Mouse (Mus musculus) gastrocnemius, postnatal 25 days (tissue): ENCODE results near the gene Zscan21. TPM values are rescaled to one million over a fixed set of nuclear protein-coding genes. Genes with fewer than 3 reads are reported as not detected.
A peak's percentile ranks its signal among the peaks of the same experiment; 100 is the strongest.
"Not testable (repeated sequence)": the region's sequence is repeated elsewhere in the genome, so short reads cannot be mapped to it uniquely, and the experiment has no call there.

Source experiments
- DNase-seq: peaks from one replicate; pipeline ENCODE4 v3.0.0; 2022
- long read RNA-seq, 2 experiments: library from polyadenylated mRNA; stranded (forward); transcript quantifications; one replicate each; pipeline ENCODE4 v2.0.0; 2021
- total RNA-seq, 2 experiments: library from RNA; stranded (reverse); gene quantifications; 1 replicate in 1 of 2; 2 replicates in 1 of 2; pipeline ENCODE4 v1.2.3; 2021

Zscan21 gene
- 10 to 100 TPM; 11.0 to 11.9 TPM for total RNA-seq
- long read RNA-seq, experiment 1, partial matches to known transcripts, result 1 of 16 reads
- long read RNA-seq, experiment 1, other reads (novel, unspliced or antisense), result 2 of 16 reads
- long read RNA-seq, experiment 2, transcript Zscan21-204 (4 exons, 2,204 nt), result major isoform, 5 of 19 reads
- long read RNA-seq, experiment 2, partial matches to known transcripts, result 1 of 19 reads
- long read RNA-seq, experiment 2, other reads (novel, unspliced or antisense), result 5 of 19 reads

DNA sequence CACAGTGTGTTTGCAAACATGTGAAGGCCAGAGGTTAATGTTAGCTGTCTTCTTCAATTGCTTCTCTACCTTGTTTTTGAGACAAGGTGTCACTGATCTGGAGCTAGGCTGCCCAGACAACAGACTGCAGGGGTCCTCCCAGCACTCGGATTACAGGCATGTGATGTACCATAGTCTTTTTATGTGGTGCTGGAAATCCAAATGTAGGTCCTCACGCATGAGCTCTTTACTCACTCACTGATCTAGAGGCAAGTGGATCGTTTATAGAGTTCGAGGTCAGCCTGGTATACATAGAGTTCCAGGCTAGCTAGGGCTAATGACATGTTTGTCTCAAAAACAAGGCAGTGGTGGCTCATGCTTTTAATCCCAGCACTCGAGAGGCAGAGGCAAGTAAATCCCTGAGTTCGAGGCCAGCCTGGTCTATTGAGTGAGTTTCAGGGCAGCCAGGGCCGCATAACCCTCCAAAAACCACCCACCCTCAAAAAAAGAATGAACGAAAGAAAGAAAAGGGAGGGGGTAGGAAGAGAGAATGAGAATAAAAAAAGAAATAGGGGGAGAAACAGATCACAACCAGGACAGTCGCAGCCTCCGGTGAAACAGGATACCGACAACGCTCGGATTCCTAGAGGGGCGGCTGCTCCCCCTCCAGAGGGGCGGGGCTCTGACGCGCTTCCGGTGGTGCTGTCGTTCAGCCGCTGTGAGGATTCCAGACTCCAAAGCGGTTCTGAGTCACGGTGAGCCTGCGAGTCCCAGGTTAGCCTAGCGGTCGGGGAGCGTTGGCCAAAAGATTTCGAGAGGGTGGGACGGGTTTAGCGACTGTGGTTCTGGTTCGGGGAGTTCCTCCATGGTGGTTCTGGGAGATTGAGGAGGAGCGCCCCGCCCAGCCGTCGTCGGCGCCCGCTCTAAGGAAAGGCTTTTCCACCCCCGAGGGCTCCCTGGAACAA lies at the start of gene Zscan21:
Gene Zscan21, plus strand, starts transcription at position 649 of the 944 bp plus-strand sequence.
- DNase-seq, result peak; percentile 89

DNA sequence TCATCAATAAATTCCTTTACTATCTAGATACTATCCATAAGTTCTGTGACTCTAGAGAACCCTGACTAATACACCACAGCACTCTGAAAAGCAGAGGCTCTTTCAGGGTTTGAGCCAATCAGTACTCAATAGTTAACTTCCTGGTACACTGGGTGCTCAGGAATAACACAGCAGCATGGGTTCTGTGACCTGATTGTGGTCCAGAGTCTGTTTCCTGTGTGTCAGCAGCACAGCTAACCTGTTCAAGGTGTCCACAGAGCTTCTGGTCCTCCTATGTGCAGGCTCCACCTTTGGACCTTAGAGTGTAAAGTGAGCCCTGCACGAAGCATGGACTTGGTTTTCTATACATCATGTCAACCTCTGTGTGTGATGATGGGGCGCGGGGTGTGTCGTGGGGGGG lies 42.9 kb upstream of the Zscan21 start:
- no peak for DNase-seq

DNA sequence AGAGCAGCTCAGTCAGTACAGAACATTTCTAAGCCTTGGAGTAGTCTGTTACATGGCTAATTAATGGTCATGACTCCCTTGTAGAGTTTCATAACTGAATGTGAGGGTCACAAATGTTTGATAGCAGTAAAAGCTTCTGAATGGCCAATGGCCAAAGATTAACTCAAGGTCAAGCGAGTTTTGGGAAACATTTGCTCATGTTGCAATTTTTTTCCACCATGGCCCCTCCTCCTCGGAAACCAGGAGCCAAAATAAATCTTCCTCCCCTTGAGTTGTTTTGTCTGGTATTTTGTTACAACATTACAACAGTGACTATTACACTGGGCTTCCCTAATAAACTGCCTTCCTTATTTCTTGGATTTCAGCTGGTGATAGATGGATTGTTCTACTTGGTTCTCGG lies 41.0 kb upstream of the Zscan21 start:
- DNase-seq, result no peak

DNA sequence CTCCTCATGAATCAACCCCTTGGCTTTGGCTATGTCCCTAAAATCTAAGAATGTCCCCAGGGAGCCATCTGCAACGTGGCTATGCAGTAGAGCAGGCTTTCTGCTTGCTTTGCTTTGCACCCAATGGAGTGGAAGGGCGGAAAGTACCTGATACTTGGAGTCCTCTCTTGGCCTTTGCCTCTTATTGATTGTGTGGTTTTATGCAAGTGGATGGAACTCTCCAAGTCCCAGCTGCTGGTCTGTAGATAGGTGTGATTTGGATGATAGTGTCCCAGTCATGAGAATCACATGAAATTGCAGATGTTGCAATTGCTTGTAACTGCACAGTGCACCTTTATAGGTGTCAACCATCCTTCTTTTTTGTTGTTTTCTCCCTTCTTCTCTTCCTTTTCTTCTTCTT lies 40.6 kb upstream of the Zscan21 start:
- no peak for DNase-seq

DNA sequence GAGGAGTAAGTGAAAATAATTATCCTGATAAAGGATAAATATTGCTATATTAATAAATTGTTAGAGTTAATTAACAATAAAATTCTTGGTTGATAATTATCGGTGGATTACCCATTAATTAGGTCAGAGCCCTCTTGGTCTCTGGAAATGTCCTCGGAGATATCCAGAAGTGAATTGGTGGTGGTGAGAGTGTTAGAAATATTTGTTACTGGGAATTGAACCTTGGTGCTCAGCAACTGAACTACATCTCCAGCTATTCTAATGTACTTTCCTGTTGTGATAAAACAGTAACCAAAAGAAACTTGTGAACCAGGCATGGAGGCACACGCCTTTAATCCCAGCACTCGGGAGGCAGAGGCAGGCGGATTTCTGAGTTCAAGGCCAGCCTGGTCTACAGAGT lies 36.2 kb upstream of the Zscan21 start:
- DNase-seq, result no peak

DNA sequence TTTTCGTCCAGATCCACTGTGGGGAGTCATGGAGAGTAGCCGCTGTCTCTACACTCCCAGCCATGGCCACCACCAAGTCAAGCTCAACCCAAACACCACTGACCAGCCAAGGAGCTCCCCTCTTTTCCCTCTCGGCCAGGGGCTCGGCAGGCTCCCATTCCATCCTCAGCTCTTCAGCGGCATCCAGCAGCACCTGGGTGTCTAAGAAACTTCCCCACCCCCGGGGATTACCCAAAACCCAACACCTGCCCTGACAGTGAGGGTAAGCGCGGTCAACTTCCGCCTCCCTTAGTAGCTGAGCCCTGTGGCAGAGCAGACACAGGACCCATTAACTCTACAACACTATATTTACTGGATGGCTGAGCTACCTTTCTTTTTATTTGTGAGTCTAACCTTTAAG lies 35.3 kb upstream of the Zscan21 start:
- DNase-seq, result no peak

DNA sequence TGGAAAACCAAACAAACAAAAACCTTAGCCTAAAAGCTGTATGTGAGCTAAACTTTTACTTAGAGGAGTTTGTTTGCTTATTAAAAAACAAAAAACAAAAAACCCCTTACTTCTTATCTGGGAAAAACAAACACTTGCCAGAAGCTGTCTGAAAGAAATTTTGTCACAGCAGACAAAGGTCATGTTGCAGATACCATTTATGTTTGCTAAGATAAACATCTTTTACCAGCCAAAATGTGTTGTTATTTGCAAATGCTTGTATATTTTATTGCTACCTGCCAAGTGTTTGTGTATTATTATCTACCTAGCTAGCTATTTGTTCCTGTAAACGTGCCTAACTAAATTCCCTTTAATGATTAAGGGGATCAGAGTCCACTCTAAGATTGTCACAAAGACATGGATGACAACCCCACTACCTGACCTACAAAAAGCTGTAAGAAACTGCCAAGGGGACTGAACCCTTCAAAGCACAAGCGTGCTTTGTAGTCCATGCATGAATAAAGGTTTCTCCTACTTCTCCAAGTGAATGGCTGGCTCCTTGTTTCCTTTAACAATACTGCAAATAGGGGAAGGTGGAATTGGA lies 33.3 kb upstream of the Zscan21 start:
- DNase-seq, result no peak

DNA sequence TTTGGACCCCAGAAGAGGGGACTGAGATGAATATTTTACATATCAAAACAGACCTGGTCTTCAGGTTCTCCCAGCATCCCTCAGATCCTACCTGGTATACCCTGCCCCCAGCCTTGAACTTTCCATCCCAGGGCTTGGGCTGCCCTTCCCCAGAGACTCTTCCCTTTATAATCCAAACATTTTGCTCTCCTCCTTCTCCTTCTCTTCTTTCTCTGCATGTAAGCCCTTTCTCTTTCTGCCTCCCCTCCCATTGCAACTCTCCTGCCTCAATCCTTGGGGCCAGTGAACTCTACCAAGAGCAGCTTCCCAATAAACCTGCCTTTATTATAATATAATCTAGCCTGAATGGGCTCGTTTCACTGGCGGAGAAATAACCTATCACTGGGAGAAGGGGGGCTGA lies 32.8 kb upstream of the Zscan21 start:
- no peak for DNase-seq

DNA sequence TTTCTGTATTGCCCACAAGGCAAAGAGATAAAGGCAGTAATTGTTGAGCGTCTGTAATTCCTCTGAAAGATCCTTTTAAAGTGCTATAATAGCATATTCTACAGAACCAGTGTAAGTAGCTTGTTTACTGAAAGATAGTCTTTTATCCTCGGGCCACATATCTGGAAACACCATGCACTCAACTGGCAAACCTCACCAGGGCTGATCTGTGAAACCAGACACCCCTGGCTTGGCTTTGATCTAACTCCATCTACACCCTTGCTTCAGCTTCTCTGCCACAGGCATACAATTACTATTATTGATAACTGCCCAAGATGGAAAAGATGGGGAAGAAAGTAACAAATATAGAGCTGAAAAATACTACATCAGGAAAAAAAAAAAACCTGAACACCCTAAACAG lies 32.2 kb upstream of the Zscan21 start:
- no peak for DNase-seq

DNA sequence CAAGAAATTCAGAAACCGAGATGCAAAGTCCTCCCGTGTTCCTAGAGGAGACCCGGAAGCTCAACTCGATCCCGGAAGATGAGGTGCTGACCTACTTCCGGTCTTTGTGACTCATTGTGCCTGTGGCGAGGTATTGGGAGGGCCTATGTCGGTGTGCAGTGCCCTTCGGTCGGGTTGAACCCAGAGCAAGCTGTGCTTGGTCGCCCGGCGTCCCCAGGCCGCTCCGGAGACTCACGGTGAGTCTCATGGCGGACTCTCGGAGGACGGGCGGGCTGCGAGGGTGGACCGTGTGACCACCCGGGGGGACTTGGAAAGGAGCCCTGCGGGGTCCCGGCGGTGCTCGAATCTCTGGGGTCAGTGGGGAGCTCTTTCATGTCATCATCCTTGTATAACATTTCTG lies 31.7 kb upstream of the Zscan21 start, which contains the start of gene Zkscan1:
Gene Zkscan1, plus strand, starts transcription at position 89 of the 400 bp plus-strand sequence.
- peak; percentile 74 for DNase-seq

DNA sequence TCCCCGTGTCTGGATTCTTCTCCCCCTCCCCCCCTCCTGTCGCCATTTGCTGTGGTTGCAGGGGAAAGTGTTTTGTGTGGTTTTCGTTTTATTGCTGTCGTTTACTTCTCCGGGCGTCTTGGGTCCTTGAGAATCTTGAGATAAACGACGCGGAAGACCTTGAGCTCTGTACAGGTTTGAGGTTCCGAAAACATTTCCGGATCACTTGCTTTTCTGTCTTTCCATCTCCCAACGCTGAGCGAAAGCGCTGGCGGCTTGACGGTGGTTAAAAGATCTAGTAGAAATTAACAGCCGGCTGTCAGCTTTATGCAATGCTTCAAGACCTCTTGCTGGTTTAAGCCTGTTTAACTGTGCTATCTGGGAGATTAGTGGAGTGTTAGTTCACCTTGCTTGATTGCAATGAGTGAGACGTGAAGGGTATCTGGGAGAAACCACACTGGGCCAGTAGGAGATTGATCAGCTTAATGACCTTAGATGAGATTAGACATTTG lies 31.2 kb upstream of the Zscan21 start:
- DNase-seq, result no peak

DNA sequence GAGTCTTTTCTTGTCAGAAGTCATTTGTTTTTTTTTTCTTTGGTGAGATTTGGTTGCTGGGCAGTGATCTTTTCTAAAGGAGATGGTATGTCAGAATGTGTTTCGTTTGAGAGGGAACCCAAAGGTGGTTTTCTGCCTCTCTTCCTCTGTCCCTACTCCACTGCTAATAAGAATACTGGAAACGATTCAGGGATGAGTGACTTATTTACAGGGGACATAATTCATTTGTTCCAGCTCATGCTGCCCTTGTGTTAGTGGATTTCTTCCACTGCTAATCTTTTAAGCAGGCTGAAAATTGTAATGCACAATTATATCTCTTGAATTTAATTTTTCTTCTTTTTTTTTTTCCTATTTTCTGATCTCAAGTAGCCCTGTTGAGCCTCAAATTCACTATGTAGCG lies 29.9 kb upstream of the Zscan21 start:
- no peak for DNase-seq

DNA sequence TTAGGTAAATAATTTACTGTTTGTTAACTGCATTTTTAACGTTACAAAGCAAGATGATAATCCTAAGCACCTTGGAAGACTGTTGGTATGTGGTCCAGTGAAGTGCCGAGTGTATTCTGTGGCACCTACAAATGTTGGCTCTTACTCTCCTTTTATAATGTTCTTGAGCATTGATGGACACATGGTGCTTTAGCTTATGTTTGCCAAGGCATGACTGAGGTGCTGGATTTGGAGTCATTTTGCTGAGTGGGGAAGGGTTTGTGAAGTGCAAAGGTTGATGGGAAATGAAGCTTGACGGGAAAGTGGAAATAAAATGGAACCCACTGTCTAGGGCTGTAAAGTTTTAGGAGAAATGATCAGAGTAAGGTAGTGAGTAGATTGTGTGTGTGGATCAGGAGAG lies 28.3 kb upstream of the Zscan21 start:
- no peak for DNase-seq

DNA sequence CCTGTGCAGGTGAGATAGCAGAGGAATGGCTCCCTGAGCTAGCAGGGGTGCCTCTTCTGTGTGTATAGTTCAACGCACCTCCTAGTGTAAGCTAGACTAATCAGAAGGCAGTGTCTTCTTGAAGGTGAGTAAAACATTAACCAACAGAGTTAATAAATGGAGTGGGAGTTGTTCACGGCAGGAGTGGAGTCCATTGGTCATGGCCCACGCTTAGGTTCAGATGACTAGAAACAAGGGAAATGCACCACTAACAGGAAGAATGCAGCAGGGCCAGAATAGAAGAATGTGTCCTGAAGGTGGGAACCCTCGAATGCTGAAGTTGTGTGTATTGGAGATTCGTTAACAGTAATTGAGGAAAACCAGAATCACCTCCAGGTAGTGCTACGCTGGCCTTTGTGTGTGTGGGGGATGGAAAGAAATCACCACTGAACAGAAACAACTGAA lies 27.6 kb upstream of the Zscan21 start:
- DNase-seq, result no peak

DNA sequence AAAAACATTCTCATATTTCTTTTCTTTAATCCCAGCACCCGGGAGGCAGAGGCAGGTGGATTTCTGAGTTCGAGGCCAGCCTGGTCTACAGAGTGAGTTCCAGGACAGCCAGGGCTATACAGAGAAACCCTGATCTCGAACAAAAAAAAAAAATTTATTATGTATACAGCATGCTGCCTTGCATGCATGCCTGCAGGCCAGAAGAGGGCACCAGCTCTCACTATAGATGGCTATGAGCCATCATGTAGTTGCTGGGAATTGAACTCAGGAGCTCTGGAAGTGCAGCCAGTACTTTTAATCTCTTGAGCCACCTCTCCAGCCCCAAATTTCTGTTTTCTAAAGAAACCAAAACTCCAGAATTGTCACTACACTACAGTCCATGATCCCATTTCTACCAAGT lies 26.4 kb upstream of the Zscan21 start:
- no peak for DNase-seq

DNA sequence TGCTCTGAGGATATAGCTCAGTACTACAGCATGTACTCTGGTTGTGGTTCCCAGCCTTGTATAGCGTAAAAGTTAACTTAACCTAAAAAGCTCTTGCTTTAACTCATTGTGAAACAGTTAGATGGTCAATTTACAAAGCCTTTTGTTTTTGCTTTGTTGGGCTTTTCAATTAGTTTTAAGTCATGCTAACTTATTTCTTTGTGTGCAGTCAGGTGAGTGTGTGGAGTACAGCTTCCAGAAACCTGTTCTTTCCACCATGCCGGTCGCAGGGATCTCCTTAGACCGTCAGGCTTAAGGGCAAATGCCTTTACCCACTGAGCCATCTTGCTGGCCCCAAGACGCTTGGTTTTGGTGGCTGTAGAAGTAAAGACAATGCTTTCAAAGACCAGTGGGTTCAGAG lies 26.0 kb upstream of the Zscan21 start:
- DNase-seq, result no peak

DNA sequence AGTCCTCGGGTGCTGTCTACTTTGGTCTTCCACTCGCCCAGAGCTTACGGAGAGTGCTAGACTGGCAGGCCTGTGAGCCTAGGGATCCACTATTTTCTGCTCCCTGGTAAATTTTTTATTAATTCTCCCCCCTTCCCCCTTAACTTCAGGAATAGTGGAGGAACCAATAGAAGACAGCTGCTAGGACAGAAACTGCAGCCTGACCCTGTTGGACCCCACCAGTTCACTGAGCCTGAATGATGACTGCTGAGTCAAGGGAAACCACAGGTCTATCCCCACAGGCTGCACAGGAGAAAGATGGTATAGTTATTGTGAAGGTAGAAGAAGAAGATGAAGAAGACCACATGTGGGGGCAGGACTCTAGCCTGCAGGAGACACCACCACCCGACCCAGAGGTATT lies 23.9 kb upstream of the Zscan21 start:
- no peak for DNase-seq

DNA sequence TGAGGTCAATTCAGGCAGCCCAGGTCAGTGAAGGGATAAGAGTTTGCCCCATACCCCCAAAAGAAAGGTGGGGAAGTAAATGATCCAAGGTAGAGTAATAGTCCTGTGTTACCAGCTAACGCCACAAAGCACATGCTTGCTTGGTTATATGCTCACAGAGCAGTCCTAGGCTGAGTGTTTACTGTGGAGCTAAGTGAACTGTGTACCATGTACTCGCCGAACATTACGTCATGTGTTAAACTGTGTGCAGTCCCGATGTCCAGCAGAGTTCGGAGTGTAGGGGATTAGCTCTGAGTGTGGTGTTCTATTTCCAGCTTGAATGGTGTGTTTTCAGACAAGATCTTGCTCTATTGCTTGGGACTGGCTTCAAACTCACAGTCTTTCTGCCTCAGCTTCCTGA lies 22.2 kb upstream of the Zscan21 start:
- no peak for DNase-seq

DNA sequence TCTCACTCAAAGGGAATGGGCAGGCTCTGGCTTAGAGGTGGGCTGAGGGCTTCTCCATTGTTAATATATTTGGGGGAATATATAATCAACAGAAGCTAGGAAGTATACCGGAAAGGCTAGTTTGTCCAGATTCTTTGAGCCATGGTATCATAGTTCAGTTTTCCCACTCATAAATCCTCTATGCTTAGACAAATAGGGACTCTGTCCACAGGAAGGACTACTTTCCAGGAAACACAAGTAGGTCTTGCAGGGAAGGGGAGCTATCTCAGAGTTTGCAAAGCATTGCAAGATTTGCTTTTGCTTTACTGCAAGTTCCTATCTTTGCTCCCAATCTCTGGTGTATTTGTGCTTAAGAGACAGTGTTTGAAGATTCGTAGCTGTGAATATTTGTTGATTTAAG lies 11.7 kb upstream of the Zscan21 start:
- no peak for DNase-seq

DNA sequence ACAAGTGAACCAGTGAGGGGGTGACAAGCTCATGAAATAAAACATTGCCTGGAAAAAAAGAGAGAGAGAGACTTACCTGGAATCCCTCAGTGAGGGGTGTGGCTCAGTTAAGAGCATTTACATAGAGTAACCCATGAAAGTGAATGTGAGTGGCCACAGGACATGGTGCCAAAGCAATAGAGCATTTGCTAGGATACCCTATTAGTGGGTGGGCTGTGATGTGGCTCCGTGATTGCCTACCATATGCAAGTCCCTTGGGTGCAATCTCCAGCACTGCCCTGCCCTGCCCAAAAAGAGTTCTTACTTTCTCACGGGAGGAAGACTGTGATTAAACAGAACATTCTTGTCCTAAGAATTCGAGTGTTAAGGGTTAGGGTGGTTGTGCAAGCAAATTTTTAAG lies 9.6 kb upstream of the Zscan21 start:
- DNase-seq, result no peak

DNA sequence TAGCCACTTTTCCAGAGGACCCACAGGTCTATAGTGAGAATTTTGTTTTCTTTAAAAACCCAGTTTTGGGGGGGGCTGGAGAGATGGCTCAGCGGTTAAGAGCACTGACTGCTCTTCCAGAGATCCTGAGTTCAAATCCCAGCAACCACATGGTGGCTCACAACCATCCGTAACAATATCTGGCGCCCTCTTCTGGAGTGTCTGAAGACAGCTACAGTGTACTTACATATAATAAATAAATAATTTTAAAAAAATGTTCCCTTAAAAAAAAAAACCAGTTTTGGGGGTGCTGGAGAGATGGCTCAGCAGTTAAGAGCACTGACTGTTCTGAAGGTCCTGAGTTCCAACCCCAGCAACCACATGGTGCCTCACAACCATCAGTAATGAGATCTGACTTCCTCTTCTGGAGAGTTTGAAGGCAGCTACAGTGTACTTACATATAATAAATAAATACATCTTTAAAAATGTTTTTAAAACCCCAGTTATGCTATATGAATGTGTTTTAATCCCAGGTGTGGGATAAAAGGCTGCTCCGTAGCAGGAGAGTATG lies 6.8 kb upstream of the Zscan21 start:
- DNase-seq, result not testable (repeated sequence)

DNA sequence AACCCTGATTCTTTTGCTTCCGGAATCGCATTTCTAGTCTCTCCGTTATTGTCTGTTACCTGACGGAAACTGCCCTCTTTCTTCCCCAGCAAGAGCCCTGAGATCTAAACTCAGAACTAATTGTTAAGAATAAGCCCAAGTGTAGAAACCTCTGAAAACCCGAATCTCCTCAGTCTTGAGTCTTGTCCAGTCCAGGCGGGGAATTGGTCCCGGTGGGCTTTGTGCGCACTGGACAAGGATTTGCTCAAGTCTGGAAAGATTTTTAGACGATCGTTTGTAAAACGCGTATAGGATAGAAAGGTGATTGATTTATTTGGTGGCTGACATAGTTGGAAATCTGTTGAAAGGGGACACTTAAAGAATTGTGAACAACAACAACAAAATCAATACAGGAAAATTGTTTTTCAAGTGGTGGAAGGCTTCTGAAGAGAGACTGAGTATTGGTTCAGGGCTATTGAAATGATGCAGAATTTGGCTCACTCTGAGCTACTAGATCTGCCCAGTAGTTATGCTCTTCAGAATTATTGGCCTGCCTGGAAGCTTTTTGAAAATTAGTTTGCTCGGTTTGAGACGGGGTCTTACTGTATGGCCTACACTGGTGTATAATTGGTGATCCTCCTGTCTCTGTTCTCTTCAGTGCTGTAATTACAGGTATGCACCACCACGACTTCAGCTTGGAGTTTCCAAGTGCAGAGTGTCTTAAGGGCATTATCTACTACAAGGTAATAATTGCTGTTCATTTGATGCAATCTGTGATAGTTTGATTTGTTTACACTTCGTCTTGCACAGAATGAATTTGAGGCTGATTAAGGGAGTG lies 704 bp downstream of the Zscan21 start:
- no peak for DNase-seq
